Mouse (Mus musculus): ENCODE measurements at regions not wholly inside any gene's neighbourhood (a gene's known extent, or its start where the extent isn't known, plus 50 kb on each side); places are given as distances from the start of the nearest gene placed in this dataset.

DNA sequence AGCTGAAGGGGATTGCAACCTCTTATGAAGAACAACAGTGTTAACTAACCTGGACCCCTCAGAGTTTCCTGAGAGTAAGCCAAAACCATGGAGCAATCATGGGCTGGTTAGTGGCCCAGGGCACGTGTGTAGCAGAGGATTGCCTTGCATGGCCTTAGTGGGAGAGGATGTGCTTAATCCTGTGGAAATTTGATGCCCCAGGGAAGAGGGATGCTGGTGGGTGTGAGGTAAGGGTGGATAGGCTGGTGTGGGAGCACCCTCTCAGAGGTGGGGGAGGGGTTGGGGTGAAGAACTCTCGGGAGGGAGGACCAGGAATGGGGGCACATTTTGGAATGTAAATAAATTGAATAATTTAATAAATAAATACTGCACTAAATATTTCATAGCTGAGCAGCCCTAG lies 288.2 kb upstream of the Kcnh7 start:
- no peaks in the 10 kb centered on the region for H3K9me3 ChIP-seq
- no peak overlapping the region for H3K9ac ChIP-seq
- no peak overlapping the region for H3K4me3 ChIP-seq
- no peaks in the 10 kb centered on the region for H3K36me3 ChIP-seq
- no peaks in the 10 kb centered on the region for H3K4me1 ChIP-seq
- 68% methylated on average over 2 of the region's 2 CpGs for WGBS
- no peaks in the 10 kb centered on the region for H3K27me3 ChIP-seq (replicated peaks)
- H3K4me2 ChIP-seq (replicated peaks), result no peak overlapping the region
- H3K27ac ChIP-seq, result no peak overlapping the region
- 0 out of 2 replicates have a peak, but pooled peaks have one; percentile 17 for ATAC-seq (ENCODE audit: low FRiP score, low read depth)

DNA sequence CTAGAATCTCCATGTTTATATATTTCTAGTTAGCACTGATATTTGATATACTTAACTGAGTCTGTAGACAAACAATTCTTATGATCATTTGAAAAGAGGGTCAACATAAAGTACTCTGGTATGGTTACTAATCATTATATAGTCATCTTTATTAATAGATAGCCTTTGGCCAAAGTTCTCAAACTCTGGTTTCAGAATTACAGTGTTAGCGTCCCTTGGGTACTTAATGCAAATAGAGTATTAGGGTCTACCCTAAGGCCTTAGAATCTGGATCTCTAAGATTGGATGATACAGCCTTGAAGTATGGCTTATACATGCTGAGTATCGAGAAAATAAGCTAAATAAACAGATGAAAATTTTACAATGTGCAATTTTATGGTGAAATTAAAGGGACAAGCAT lies 275.0 kb upstream of the Kcnh7 start:
- no peaks in the 10 kb centered on the region for H3K36me3 ChIP-seq
- H3K9ac ChIP-seq, result no peak overlapping the region
- H3K4me3 ChIP-seq, result no peak overlapping the region
- H3K4me1 ChIP-seq, result no peaks in the 10 kb centered on the region
- no peak overlapping the region for H3K27ac ChIP-seq
- ATAC-seq (ENCODE audit: low FRiP score, low read depth), result no peak
- no peaks in the 10 kb centered on the region for H3K9me3 ChIP-seq
- WGBS, result 90% methylated on average over 2 of the region's 2 CpGs
- no peak overlapping the region for H3K4me2 ChIP-seq (replicated peaks)
- H3K27me3 ChIP-seq (replicated peaks), result no peaks in the 10 kb centered on the region

DNA sequence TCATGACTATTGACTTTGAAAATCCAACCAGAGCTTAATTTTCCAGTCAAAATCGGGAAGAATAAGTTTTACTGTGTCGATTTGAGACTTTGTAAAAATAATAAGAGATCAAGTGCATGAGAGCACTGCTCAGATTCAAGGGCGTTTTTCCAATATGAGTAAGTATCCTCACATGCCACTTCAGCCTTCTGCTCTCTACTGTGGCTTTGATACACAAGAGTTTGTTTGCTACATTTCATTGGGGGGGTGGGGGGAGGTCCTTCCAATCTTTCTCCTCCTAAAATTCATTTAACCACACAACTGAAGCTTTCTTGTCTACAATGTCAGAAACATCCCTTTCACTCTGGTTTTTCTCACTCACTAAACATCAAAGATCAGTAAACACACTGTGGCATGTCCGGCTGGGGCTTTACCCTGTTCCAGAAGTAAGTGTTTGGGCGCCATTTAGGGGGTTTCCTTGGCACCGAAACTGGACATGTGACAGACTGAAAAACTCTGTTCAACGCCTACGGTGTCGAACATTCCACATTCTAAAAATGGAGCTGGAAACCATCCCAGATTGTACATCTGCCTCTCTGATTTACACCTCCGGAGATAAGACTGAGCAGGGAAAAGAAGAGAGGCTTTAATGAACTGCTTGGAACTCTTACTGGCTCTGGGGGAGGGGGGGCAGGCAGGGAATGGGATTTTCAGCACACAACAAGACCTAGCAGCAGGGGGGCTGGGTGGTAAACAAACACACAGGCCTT lies 270.4 kb upstream of the Kcnh7 start:
- Histone ChIP-seq H3K27ac (no peak overlapping the region), H3K4me1 (no peaks in the 10 kb centered on the region), H3K27me3 (replicated peaks) (no peaks in the 10 kb centered on the region), H3K9me3 (no peaks in the 10 kb centered on the region), H3K9ac (no peak overlapping the region), H3K36me3 (no peaks in the 10 kb centered on the region), H3K4me3 (no peak overlapping the region), H3K4me2 (replicated peaks) (no peak overlapping the region)
- WGBS, result 73% methylated on average over 10 of the region's 10 CpGs
- no peak for ATAC-seq (ENCODE audit: low FRiP score, low read depth)

DNA sequence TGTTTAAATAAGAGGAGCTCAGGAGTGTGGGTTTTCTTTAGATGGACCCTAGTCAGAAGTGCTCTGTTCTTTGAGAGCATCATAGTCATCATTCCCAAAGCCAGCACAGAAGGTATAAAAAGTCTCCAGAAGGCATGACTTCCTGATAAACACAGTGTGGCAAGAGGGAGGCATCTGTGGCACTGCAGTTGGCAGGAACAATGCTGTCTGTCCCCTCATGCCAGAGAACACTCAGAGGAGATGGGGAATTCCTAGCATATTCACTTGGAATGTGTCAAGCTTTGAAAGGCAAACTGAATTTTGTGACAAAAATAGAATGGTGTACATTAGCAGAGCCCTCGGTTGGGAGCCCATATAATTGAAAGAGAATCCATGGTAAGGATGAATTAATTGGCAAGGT lies 268.8 kb upstream of the Kcnh7 start:
- no peak overlapping the region for H3K4me2 ChIP-seq (replicated peaks)
- 80% methylated on average over 1 of the region's 1 CpGs for WGBS
- no peak overlapping the region for H3K9ac ChIP-seq
- H3K27me3 ChIP-seq (replicated peaks), result no peaks in the 10 kb centered on the region
- no peak overlapping the region for H3K27ac ChIP-seq
- no peak overlapping the region for H3K4me3 ChIP-seq
- H3K36me3 ChIP-seq, result no peaks in the 10 kb centered on the region
- ATAC-seq (ENCODE audit: low FRiP score, low read depth), result no peak
- no peaks in the 10 kb centered on the region for H3K9me3 ChIP-seq
- no peaks in the 10 kb centered on the region for H3K4me1 ChIP-seq

DNA sequence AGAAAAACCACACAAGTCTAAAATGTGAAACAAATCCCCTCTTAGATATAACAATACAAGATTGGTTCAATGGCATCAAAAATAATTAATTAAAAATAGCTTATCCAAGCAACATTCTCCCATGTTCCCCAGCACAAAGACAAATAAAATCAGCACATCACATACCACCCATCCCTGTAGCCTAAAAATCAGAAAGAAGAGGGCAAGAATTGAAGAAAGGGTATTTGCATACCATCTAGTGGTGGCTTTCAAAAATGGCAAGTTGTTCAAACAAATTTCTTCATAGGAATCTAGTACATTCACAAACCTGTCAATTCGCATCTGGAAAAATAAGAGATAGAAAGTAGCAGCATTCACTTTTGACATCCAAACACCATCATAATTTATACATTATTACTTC lies 268.1 kb upstream of the Kcnh7 start:
- no peaks in the 10 kb centered on the region for H3K9me3 ChIP-seq
- 79% methylated on average over 1 of the region's 1 CpGs for WGBS
- no peak overlapping the region for H3K9ac ChIP-seq
- no peak overlapping the region for H3K4me2 ChIP-seq (replicated peaks)
- no peak for ATAC-seq (ENCODE audit: low FRiP score, low read depth)
- no peak overlapping the region for H3K27ac ChIP-seq
- no peaks in the 10 kb centered on the region for H3K4me1 ChIP-seq
- H3K27me3 ChIP-seq (replicated peaks), result no peaks in the 10 kb centered on the region
- H3K36me3 ChIP-seq, result no peaks in the 10 kb centered on the region
- H3K4me3 ChIP-seq, result no peak overlapping the region

DNA sequence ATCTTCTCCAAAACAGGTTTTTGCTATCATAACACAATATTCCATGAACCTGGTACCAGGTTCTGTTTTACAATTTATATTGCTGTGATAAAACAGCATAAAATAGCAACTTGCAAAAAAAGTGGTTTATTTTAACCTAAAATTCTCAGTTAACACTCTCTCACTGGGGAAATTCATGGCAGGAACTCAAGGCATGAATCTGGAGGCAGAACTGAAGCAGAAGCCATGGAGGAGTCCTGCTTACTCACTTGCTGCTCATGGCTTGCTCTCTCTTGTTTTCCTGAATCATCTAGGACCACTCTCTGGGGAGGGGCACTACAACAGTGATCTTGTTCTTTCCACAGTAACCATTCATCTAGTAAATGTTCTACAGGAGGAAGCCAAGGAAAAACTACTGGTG lies 250.2 kb upstream of the Kcnh7 start:
- no peaks in the 10 kb centered on the region for H3K36me3 ChIP-seq
- H3K4me3 ChIP-seq, result no peak overlapping the region
- no peaks in the 10 kb centered on the region for H3K9me3 ChIP-seq
- no peaks in the 10 kb centered on the region for H3K4me1 ChIP-seq
- no peaks in the 10 kb centered on the region for H3K27me3 ChIP-seq (replicated peaks)
- H3K9ac ChIP-seq, result no peak overlapping the region
- H3K4me2 ChIP-seq (replicated peaks), result no peak overlapping the region
- H3K27ac ChIP-seq, result no peak overlapping the region
- no peak for ATAC-seq (ENCODE audit: low FRiP score, low read depth)

DNA sequence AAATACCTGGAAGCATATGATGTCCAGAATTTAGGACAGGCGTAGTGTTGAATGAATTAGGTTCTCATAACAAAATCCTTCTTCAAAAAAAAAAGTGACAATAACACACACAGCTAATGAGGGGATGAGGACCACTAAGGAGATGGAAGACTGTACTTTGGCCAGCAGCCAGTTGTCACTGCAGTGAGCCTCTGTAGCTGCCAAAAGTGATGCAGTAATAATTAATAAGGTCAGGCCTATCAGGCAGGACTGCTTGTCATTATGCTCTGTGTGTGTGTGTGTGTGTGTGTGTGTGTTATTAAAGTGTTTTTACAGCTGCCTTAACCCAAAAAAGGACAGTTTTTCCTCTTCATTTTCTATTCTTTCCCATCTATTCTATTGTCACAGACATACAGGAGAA lies 221.3 kb upstream of the Kcnh7 start:
- Histone ChIP-seq H3K4me1 (no peaks in the 10 kb centered on the region), H3K36me3 (no peaks in the 10 kb centered on the region), H3K4me2 (replicated peaks) (no peak overlapping the region), H3K27ac (no peak overlapping the region), H3K27me3 (replicated peaks) (no peaks in the 10 kb centered on the region), H3K9ac (no peak overlapping the region), H3K4me3 (no peak overlapping the region), H3K9me3 (no peaks in the 10 kb centered on the region)
- ATAC-seq (ENCODE audit: low FRiP score, low read depth), result no peak
- WGBS, result 79% methylated on average over 1 of the region's 1 CpGs

All from neural tube, embryonic 12.5 days (tissue).